Mouse (Mus musculus) cortical plate, adult 2 months (tissue): ENCODE measurements at regions not wholly inside any gene's neighbourhood (a gene's known extent, or its start where the extent isn't known, plus 50 kb on each side); places are given as distances from the start of the nearest gene placed in this dataset.

ENCODE experiments used
- CTCF ChIP-seq: fragments of 200-500 bp; IDR thresholded peaks from 2 replicates; pipeline ENCODE4 v1.5.1; 2011; ENCODE audit warnings: mild to moderate bottlenecking, control low read depth, low read length; ENCODE audit not compliant: insufficient read depth; ENCODE audit errors: extremely low read depth
- POLR2A ChIP-seq: fragments of 200-500 bp; IDR thresholded peaks from 2 replicates; pipeline ENCODE4 v1.6.1; 2011; ENCODE audit warnings: mild to moderate bottlenecking, low read length, control low read depth; ENCODE audit not compliant: insufficient read depth; ENCODE audit errors: extremely low read depth

DNA sequence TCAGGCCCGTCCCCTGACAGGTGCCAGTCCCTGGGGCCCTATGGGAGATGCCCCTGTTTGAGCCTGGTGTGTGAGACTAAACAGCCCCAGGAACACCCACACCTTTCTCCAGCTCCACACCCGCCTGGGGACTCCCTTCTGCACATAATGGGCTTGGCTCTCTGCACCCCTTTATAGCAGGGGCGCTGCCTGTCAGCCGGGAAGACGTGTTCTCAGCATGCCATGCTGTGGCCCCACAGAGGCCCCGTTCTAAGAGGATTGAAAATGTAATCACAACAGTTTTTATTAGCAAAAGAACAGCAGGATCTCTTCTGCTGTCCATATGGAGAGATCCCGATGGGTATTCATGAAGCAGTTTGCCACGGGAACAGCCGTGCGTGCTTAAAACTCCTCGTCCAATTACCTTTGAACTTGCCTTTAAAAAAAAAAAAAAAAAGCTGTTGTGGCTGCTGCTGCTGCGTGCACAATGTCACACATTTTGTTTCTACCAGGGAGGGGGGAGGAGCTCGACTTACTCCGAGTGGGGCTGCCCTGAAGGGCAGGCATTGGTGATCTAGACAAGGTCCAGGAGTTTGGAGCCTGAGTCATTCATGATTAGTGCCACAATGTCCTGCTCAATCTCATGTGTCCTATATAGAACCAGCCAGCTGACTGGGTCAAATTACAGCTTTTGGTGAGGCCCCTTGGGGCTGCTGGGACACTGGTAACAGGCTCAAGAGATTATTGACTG lies 119.7 kb downstream of the Rps24 start:
- TF ChIP-seq POLR2A (no peak), CTCF (no peak)
